12 mouse cellular contexts compared by ENCODE assay signal in genomic region chr17:28531946-28532345, GRCm38 (mm10). TPM values are rescaled to one million over a fixed set of nuclear protein-coding genes. Genes with fewer than 3 reads are reported as not detected.
A peak's percentile ranks its signal among the peaks of the same experiment; 100 is the strongest.
DNase-seq lines count a peak whose midpoint lies in the region; ATAC-seq lines count a peak whose summit lies in the region.
"Had no signal": no experiment of that assay in that cellular context is flagged by ENCODE, and none has a peak within 500 bp of the region (broad histone marks: within the 10 kb centered on the region; RNA-seq: fewer than 3 reads in every experiment).

No protein-coding gene starts in this region.

- intact Hi-C loops in heart, postnatal 36 days (cut with DNase I) = no loop called here

- H3K27me3 ChIP-seq in heart, embryonic 10.5 days (ENCODE audit: insufficient read depth, poor library complexity, severe bottlenecking) = peaks cover 34% of the 10 kb centered on the region
- peaks cover 30% of the 10 kb centered on the region; the same call in 1 of the 2 replicates for H3K27me3 ChIP-seq in forebrain, embryonic 12.5 days
- H3K27me3 ChIP-seq in liver, embryonic 11.5 days (replicated peaks; ENCODE audit: control insufficient read depth, insufficient read depth, low read length) = peaks cover 9% of the 10 kb centered on the region

- 16% methylated on average over 18 of the region's 18 CpGs for WGBS in heart, embryonic 10.5 days
- 15% methylated on average over 18 of the region's 18 CpGs for WGBS in forebrain, embryonic 12.5 days
- 15% methylated on average over 18 of the region's 18 CpGs for WGBS in liver, embryonic 11.5 days

- peak overlapping the region; percentile 22 for H3K4me2 ChIP-seq in forebrain, embryonic 12.5 days
- H3K4me2 ChIP-seq in liver, embryonic 11.5 days = peak overlapping the region; percentile 4

- no peak for ATAC-seq in forebrain, embryonic 12.5 days (ENCODE audit: low FRiP score)
- no peak; the same call in 1 of the 2 replicates for ATAC-seq in liver, embryonic 11.5 days (replicated peaks; ENCODE audit: low FRiP score)

- DNase-seq in heart, embryonic 10.5 days (ENCODE audit: low spot score) = no peak
- DNase-seq in heart, postnatal 4 days = no peak
- peak; percentile 78 for DNase-seq in A20 (ENCODE audit: low read depth, low spot score)
- DNase-seq in liver, embryonic 11.5 days (ENCODE audit: low spot score) = no peak
- DNase-seq in T-cell, adult 2 months (ENCODE audit: low spot score) = no peak
- DNase-seq in heart, postnatal 36 days = no peak
- DNase-seq in lung, postnatal 10 days = no peak
- DNase-seq: thymus, postnatal 14 days had no signal

- H3K9ac ChIP-seq in forebrain, embryonic 12.5 days = no peak overlapping the region
- H3K9ac ChIP-seq in liver, embryonic 11.5 days (ENCODE audit: low read depth, low read length) = no peak overlapping the region

- no peak overlapping the region for H3K27ac ChIP-seq in heart, embryonic 10.5 days
- H3K27ac ChIP-seq in forebrain, embryonic 12.5 days = no peak overlapping the region
- H3K27ac ChIP-seq in liver, embryonic 11.5 days (ENCODE audit: low read depth, low read length) = no peak overlapping the region

- H3K9me3 ChIP-seq in heart, embryonic 10.5 days = no peaks in the 10 kb centered on the region
- no peaks in the 10 kb centered on the region for H3K9me3 ChIP-seq in forebrain, embryonic 12.5 days
- no peaks in the 10 kb centered on the region for H3K9me3 ChIP-seq in liver, embryonic 11.5 days (ENCODE audit: control insufficient read depth, low read length)

- no peaks in the 10 kb centered on the region for H3K36me3 ChIP-seq in heart, embryonic 10.5 days
- no peaks in the 10 kb centered on the region for H3K36me3 ChIP-seq in forebrain, embryonic 12.5 days (replicated peaks)
- H3K36me3 ChIP-seq in liver, embryonic 11.5 days (ENCODE audit: control insufficient read depth, insufficient read depth, low read length) = no peaks in the 10 kb centered on the region

- H3K4me1 ChIP-seq in heart, embryonic 10.5 days = peaks cover 14% of the 10 kb centered on the region
- H3K4me1 ChIP-seq in forebrain, embryonic 12.5 days = peaks cover 8% of the 10 kb centered on the region; the same call in 1 of the 2 replicates
- H3K4me1 ChIP-seq in liver, embryonic 11.5 days (replicated peaks; ENCODE audit: control insufficient read depth, insufficient read depth, low read length) = peaks cover 8% of the 10 kb centered on the region; the same call in 1 of the 2 replicates

- peak overlapping the region; percentile 37 for H3K4me3 ChIP-seq in heart, embryonic 10.5 days
- 0 out of 2 replicates have a peak overlapping the region, but pooled peaks have one; percentile 8 for H3K4me3 ChIP-seq in forebrain, embryonic 12.5 days (replicated peaks)
- no peak overlapping the region for H3K4me3 ChIP-seq in liver, embryonic 11.5 days (ENCODE audit: low read depth, low read length)
- H3K4me3 ChIP-seq: erythroblast, embryonic 14.5 days had no signal

RNA-seq across cellular contexts. Expression of gene Armc12, which starts 1.3 kb away (rescaled TPM):
- 0.10 TPM in 1 of 2 replicates, not detected in the other for polyA plus RNA-seq in heart, embryonic 10.5 days (2016; fragmentation: Nextera tagmentation; extraction: Ambion mirVana)
- not detected for total RNA-seq in heart, postnatal 4 days (2021)
- polyA plus RNA-seq in forebrain, embryonic 12.5 days (2016; fragmentation: Nextera tagmentation; extraction: Ambion mirVana) = not detected in 2 replicates
- not detected in 2 replicates for polyA plus RNA-seq in liver, embryonic 11.5 days (2014; fragmentation: Nextera tagmentation; extraction: Ambion mirVana)
- total RNA-seq in heart, postnatal 36 days (2021) = not detected
- polyA plus RNA-seq: erythroblast, embryonic 14.5 days; large intestine, adult 2 months had no signal

RNA-seq across cellular contexts. Expression of gene Fkbp5, which starts 14.6 kb away (rescaled TPM):
- 16.0 and 21.9 TPM in 2 replicates for polyA plus RNA-seq in heart, embryonic 10.5 days (2016; fragmentation: Nextera tagmentation; extraction: Ambion mirVana)
- 10 to 100 TPM; 21.4 to 22.0 TPM for total RNA-seq in heart, postnatal 4 days (2021)
- 34.9 and 37.4 TPM in 2 replicates for polyA plus RNA-seq in forebrain, embryonic 12.5 days (2016; fragmentation: Nextera tagmentation; extraction: Ambion mirVana)
- 8.8 and 10.1 TPM in 2 replicates for polyA plus RNA-seq in liver, embryonic 11.5 days (2014; fragmentation: Nextera tagmentation; extraction: Ambion mirVana)
- 10 to 100 TPM; 50.0 to 72.1 TPM for total RNA-seq in heart, postnatal 36 days (2021)

RNA-seq across cellular contexts. Expression of gene Clpsl2, which starts 17.3 kb away (rescaled TPM):
- polyA plus RNA-seq in heart, embryonic 10.5 days (2016; fragmentation: Nextera tagmentation; extraction: Ambion mirVana) = not detected in 2 replicates
- total RNA-seq in heart, postnatal 4 days (2021) = not detected
- not detected in 2 replicates for polyA plus RNA-seq in forebrain, embryonic 12.5 days (2016; fragmentation: Nextera tagmentation; extraction: Ambion mirVana)
- not detected in 2 replicates for polyA plus RNA-seq in liver, embryonic 11.5 days (2014; fragmentation: Nextera tagmentation; extraction: Ambion mirVana)
- total RNA-seq in heart, postnatal 36 days (2021) = not detected
- total RNA-seq: adrenal gland, postnatal 4 days had no signal
- polyA plus RNA-seq: erythroblast, embryonic 14.5 days; large intestine, adult 2 months had no signal

RNA-seq across cellular contexts. Expression of gene Clps, which starts 28.6 kb away (rescaled TPM):
- polyA plus RNA-seq in heart, embryonic 10.5 days (2016; fragmentation: Nextera tagmentation; extraction: Ambion mirVana) = 0.46 TPM in 1 of 2 replicates, not detected in the other
- total RNA-seq in heart, postnatal 4 days (2021) = not detected
- not detected in 2 replicates for polyA plus RNA-seq in forebrain, embryonic 12.5 days (2016; fragmentation: Nextera tagmentation; extraction: Ambion mirVana)
- polyA plus RNA-seq in liver, embryonic 11.5 days (2014; fragmentation: Nextera tagmentation; extraction: Ambion mirVana) = 3.5 and 3.7 TPM in 2 replicates
- not detected for total RNA-seq in heart, postnatal 36 days (2021)
- polyA plus RNA-seq: erythroblast, embryonic 14.5 days had no signal

RNA-seq across cellular contexts. Expression of gene Lhfpl5, which starts 43.5 kb away (rescaled TPM):
- polyA plus RNA-seq in heart, embryonic 10.5 days (2016; fragmentation: Nextera tagmentation; extraction: Ambion mirVana) = 0.25 and 0.41 TPM in 2 replicates
- total RNA-seq in heart, postnatal 4 days (2021) = not detected
- polyA plus RNA-seq in forebrain, embryonic 12.5 days (2016; fragmentation: Nextera tagmentation; extraction: Ambion mirVana) = 1.3 and 1.5 TPM in 2 replicates
- 0.27 and 0.33 TPM in 2 replicates for polyA plus RNA-seq in liver, embryonic 11.5 days (2014; fragmentation: Nextera tagmentation; extraction: Ambion mirVana)
- total RNA-seq in heart, postnatal 36 days (2021) = not detected
- polyA plus RNA-seq: erythroblast, embryonic 14.5 days had no signal
